Mouse (Mus musculus) lung, embryonic 16.5 days (tissue): ENCODE measurements around the gene Ehd2. TPM values are rescaled to one million over a fixed set of nuclear protein-coding genes. Genes with fewer than 3 reads are reported as not detected.

Experiments used
- ATAC-seq: fragments of 200-750 bp; cut with Nextera tagmentation; 2 replicates; pipeline ENCODE4 v1.8.0; 2017; ENCODE audit warnings: low read depth, mild to moderate bottlenecking, moderate library complexity
- H3K27ac ChIP-seq: fragments of 300-500 bp; sonication (generic); 2 replicates; pipeline ENCODE4 v1.5.1; 2014; ENCODE audit warnings: mild to moderate bottlenecking, control low read depth, low read length
- H3K27me3 ChIP-seq: fragments of 300-500 bp; sonication (generic); 2 replicates; pipeline ENCODE4 v1.6.1; 2014; ENCODE audit warnings: low read depth, low read length, mixed read lengths; ENCODE audit not compliant: control insufficient read depth, insufficient read depth
- H3K36me3 ChIP-seq: fragments of 300-500 bp; sonication (generic); 2 replicates; pipeline ENCODE4 v1.6.1; 2014; ENCODE audit warnings: low read length; ENCODE audit not compliant: control insufficient read depth, insufficient read depth
- H3K4me1 ChIP-seq: fragments of 300-500 bp; sonication (generic); replicated peaks from 2 replicates; pipeline ENCODE4 v1.6.1; 2014; ENCODE audit warnings: low read length, mixed read lengths; ENCODE audit not compliant: control insufficient read depth, insufficient read depth
- H3K4me2 ChIP-seq: fragments of 300-500 bp; sonication (generic); 2 replicates; pipeline ENCODE4 v1.6.1; 2014; ENCODE audit warnings: low read depth, low read length, control low read depth
- H3K4me3 ChIP-seq: fragments of 300-500 bp; sonication (generic); 2 replicates; pipeline ENCODE4 v1.5.1; 2014; ENCODE audit warnings: mild to moderate bottlenecking, low read length, control low read depth
- H3K9ac ChIP-seq: fragments of 300-500 bp; sonication (generic); 2 replicates; pipeline ENCODE4 v1.6.1; 2014; ENCODE audit warnings: low read length, control low read depth
- H3K9me3 ChIP-seq: fragments of 300-500 bp; sonication (generic); 2 replicates; pipeline ENCODE4 v1.6.1; 2016; ENCODE audit warnings: low read length; ENCODE audit not compliant: control insufficient read depth
- WGBS: fragments of 180-500 bp; shearing (Covaris S2); extraction: QIAGEN DNeasy Blood & Tissue Kit; methylation state at CpG from one replicate; pipeline ENCODE4 v1.1.7; 2014; 5-methylcytosine and 5-hydroxymethylcytosine counted together
- polyA plus RNA-seq: library from polyadenylated mRNA; unstranded; fragments of >200 nt; fragmentation: Nextera tagmentation; extraction: Ambion mirVana; gene quantifications from 2 replicates; pipeline ENCODE4 v1.2.1, GENCODE M21; 2015

Ehd2 gene
- polyA plus RNA-seq, 1 experiment from 2014 or later = 109 TPM

- Histone ChIP-seq H3K36me3 (peaks cover 57% of the 10 kb centered on the region), H3K9me3 (no peaks in the 10 kb centered on the region), H3K4me2 (peak overlapping the region; percentile 44; the same call in 1 of the 2 replicates), H3K27me3 (no peaks in the 10 kb centered on the region), H3K9ac (no peak overlapping the region), H3K4me3 (no peak overlapping the region), H3K4me1 (peaks cover 18% of the 10 kb centered on the region), H3K27ac (peak overlapping the region; percentile 68)
- 78% methylated on average over 7 of the region's 7 CpGs for WGBS
- ATAC-seq = no peak
Observed at GRCm38 (mm10) chr7:15954436-15954835, 12.9 kb downstream of the Ehd2 start.

- ATAC-seq = no peak
- Histone ChIP-seq H3K36me3 (peaks cover 52% of the 10 kb centered on the region), H3K4me2 (no peak overlapping the region), H3K9me3 (no peaks in the 10 kb centered on the region), H3K27ac (no peak overlapping the region), H3K9ac (no peak overlapping the region), H3K27me3 (no peaks in the 10 kb centered on the region), H3K4me3 (no peak overlapping the region), H3K4me1 (peaks cover 23% of the 10 kb centered on the region)
- 89% methylated on average over 13 of the region's 13 CpGs for WGBS
Observed at GRCm38 (mm10) chr7:15953307-15954074, 13.9 kb downstream of the Ehd2 start.

- Histone ChIP-seq H3K4me2 (no peak overlapping the region), H3K4me1 (peaks cover 27% of the 10 kb centered on the region), H3K36me3 (peaks cover 43% of the 10 kb centered on the region), H3K9ac (no peak overlapping the region), H3K4me3 (no peak overlapping the region), H3K9me3 (no peaks in the 10 kb centered on the region), H3K27me3 (no peaks in the 10 kb centered on the region), H3K27ac (no peak overlapping the region)
- 58% methylated on average over 3 of the region's 3 CpGs for WGBS
- ATAC-seq = no peak
Observed at GRCm38 (mm10) chr7:15952416-15952815, 15.0 kb downstream of the Ehd2 start.

GRCm38 (mm10) chr7:15950008-15950407 lies 17.4 kb downstream of the Ehd2 start:
- Histone ChIP-seq H3K9ac (no peak overlapping the region), H3K9me3 (no peaks in the 10 kb centered on the region), H3K27me3 (no peaks in the 10 kb centered on the region), H3K4me3 (no peak overlapping the region), H3K4me2 (no peak overlapping the region), H3K4me1 (peaks cover 19% of the 10 kb centered on the region), H3K36me3 (peaks cover 36% of the 10 kb centered on the region), H3K27ac (no peak overlapping the region)
- 84% methylated on average over 15 of the region's 15 CpGs for WGBS
- no peak for ATAC-seq

- peak overlapping the region; percentile 69; the same call in 1 of the 2 replicates for H3K27ac ChIP-seq
- H3K4me1 ChIP-seq = peaks cover 20% of the 10 kb centered on the region
- H3K4me2 ChIP-seq = no peak overlapping the region; the same call in 1 of the 2 replicates
- H3K4me3 ChIP-seq = no peak overlapping the region
- no peak overlapping the region for H3K9ac ChIP-seq
- ATAC-seq = no peak
- no peaks in the 10 kb centered on the region for H3K9me3 ChIP-seq
- no peaks in the 10 kb centered on the region for H3K27me3 ChIP-seq
- WGBS = 74% methylated on average over 7 of the region's 7 CpGs
- H3K36me3 ChIP-seq = peaks cover 31% of the 10 kb centered on the region
Observed at GRCm38 (mm10) chr7:15949216-15949790, 18.1 kb downstream of the Ehd2 start.

GRCm38 (mm10) chr7:15948381-15948941 lies 18.9 kb downstream of the Ehd2 start:
- Histone ChIP-seq H3K4me1 (peaks cover 20% of the 10 kb centered on the region), H3K9ac (peak overlapping the region; percentile 55), H3K9me3 (no peaks in the 10 kb centered on the region), H3K4me3 (peak overlapping the region; percentile 35), H3K27ac (peak overlapping the region; percentile 69), H3K27me3 (no peaks in the 10 kb centered on the region), H3K36me3 (peaks cover 26% of the 10 kb centered on the region), H3K4me2 (peak overlapping the region; percentile 54)
- peak; percentile 73 for ATAC-seq
- 4% methylated on average over 23 of the region's 23 CpGs for WGBS

GRCm38 (mm10) chr7:15947653-15948260 lies 19.6 kb downstream of the Ehd2 start:
- 47% methylated on average over 4 of the region's 4 CpGs for WGBS
- H3K27ac ChIP-seq = no peak overlapping the region
- ATAC-seq = no peak
- H3K4me3 ChIP-seq = no peak overlapping the region
- no peaks in the 10 kb centered on the region for H3K9me3 ChIP-seq
- peak overlapping the region; percentile 54 for H3K4me2 ChIP-seq
- peaks cover 20% of the 10 kb centered on the region for H3K4me1 ChIP-seq
- no peak overlapping the region for H3K9ac ChIP-seq
- no peaks in the 10 kb centered on the region for H3K27me3 ChIP-seq
- H3K36me3 ChIP-seq = peaks cover 27% of the 10 kb centered on the region

- Histone ChIP-seq H3K4me1 (peaks cover 20% of the 10 kb centered on the region), H3K9ac (peak within 1 kb of the TSS; percentile 84), H3K4me2 (peak within 1 kb of the TSS; percentile 72), H3K27ac (peak within 1 kb of the TSS; percentile 96), H3K4me3 (peak within 1 kb of the TSS; percentile 76), H3K36me3 (peaks cover 36% of the 10 kb centered on the region), H3K9me3 (no peaks in the 10 kb centered on the region), H3K27me3 (no peaks in the 10 kb centered on the region)
- WGBS = 1% methylated on average over 59 of the region's 59 CpGs
- peak; percentile 86 for ATAC-seq
Observed at GRCm38 (mm10) chr7:15945721-15946536, 21.4 kb downstream of the Ehd2 start, which contains the start of gene Nop53. Gene Nop53, minus strand, starts transcription at chr7:15946074.
